Mouse (Mus musculus): ENCODE results near the gene Gm11938.

DNA sequence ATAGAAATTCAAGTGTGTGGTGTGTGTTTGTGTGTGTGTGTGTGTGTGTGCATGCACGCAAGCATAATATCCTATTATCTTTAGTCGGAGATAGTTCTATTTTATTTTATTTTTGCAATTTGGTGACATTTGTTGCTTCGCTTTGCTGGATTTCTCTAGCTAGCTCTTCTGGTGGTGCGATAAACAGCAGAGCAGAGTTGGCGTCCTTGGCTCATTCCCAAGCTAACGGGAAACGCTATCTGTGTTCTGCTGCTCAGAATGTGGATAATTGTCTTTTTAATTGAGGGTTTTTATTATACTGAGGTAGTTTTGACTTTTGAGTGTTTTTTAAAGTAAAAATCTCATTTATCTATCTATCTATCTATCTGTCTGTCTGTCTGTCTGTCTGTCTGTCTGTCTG, 18.0 kb downstream of the Gm11938 start:
- no peak for TF ChIP-seq CTCF (IDR thresholded peaks at IDR 0.05; ENCODE audit: low read depth)
- TF ChIP-seq EP300 (IDR thresholded peaks at IDR 0.05; ENCODE audit: low read depth): no peak
